Mouse (Mus musculus) G1E (cell line): Measurements from ENCODE around the gene Hacl1.
"Not testable (repeated sequence)": the region's sequence is repeated elsewhere in the genome, so short reads cannot be mapped to it uniquely, and the experiment has no call there.

Experiments used
- CTCF ChIP-seq: IDR thresholded peaks from 2 replicates; pipeline ENCODE4 v1.5.1; 2012; ENCODE audit warnings: low read depth, low read length, inconsistent platforms, mixed read lengths
- GATA1 ChIP-seq: IDR thresholded peaks from 2 replicates; pipeline ENCODE4 v1.6.1; 2012; ENCODE audit warnings: borderline replicate concordance, low read length, inconsistent platforms, mixed read lengths
- GATA2 ChIP-seq: IDR thresholded peaks from 2 replicates; pipeline ENCODE4 v1.6.1; 2012; ENCODE audit warnings: low read depth, low read length, inconsistent platforms, borderline replicate concordance
- POLR2AphosphoS5 ChIP-seq: IDR thresholded peaks from 2 replicates; pipeline ENCODE4 v1.6.1; 2012; ENCODE audit warnings: low read depth, low read length, inconsistent platforms; ENCODE audit not compliant: insufficient replicate concordance

DNA sequence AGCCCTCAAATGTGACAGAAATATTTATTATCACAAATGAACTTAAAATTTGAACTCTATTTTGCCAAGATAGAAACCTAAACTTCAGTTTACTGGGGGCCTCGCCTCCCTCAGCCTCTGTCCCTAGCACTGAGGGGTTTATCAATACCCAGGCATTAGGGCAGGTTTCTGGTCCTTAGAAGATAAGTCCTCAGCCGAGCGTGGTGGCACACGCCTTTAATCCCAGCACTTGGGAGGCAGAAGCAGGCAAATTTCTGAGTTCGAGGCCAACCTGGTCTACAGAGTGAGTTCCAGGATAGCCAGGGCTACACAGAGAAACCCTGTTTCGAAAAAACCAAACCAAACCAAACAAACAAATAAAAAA is 38.5 kb downstream of the Hacl1 start:
- TF ChIP-seq CTCF, GATA2, POLR2AphosphoS5, GATA1: not testable (repeated sequence)
